Mouse (Mus musculus) heart, postnatal 25 days (tissue): ENCODE results near the gene Patj. TPM values are rescaled to one million over a fixed set of nuclear protein-coding genes. Genes with fewer than 3 reads are reported as not detected.

ENCODE experiments used
- DNase-seq: peaks from one replicate; pipeline ENCODE4 v3.0.0; 2022; ENCODE audit warnings: low spot score
- intact Hi-C: fragments of 180-260 bp; cut with DNase I; formaldehyde crosslinking; loops from one replicate; pipeline ENCODE4 v1.15.1; 2025
- microRNA-seq: library from miRNA; unstranded; fragments of <30 nt; microRNA quantifications from one replicate; pipeline ENCODE4 v1.2.0, GENCODE M21; 2022
- total RNA-seq, 2 experiments: library from RNA; stranded (reverse); gene quantifications; 2 replicates each; pipeline ENCODE4 v1.2.3; 2021

Patj gene
- total RNA-seq, 2 experiments from 2014 or later: 14.8 to 15.1 TPM

GRCm38 (mm10) chr4:98754456-98754855 is 358.9 kb downstream of the Patj start:
- DNase-seq: no peak

GRCm38 (mm10) chr4:98756141-98756540 is 360.6 kb downstream of the Patj start:
- intact Hi-C loops: no loop called here
- DNase-seq: no peak

More at GRCm38 (mm10) chr4:98754456-98754855, 358.9 kb downstream of the Patj start:
- intact Hi-C loops: no loop called here

DNA sequence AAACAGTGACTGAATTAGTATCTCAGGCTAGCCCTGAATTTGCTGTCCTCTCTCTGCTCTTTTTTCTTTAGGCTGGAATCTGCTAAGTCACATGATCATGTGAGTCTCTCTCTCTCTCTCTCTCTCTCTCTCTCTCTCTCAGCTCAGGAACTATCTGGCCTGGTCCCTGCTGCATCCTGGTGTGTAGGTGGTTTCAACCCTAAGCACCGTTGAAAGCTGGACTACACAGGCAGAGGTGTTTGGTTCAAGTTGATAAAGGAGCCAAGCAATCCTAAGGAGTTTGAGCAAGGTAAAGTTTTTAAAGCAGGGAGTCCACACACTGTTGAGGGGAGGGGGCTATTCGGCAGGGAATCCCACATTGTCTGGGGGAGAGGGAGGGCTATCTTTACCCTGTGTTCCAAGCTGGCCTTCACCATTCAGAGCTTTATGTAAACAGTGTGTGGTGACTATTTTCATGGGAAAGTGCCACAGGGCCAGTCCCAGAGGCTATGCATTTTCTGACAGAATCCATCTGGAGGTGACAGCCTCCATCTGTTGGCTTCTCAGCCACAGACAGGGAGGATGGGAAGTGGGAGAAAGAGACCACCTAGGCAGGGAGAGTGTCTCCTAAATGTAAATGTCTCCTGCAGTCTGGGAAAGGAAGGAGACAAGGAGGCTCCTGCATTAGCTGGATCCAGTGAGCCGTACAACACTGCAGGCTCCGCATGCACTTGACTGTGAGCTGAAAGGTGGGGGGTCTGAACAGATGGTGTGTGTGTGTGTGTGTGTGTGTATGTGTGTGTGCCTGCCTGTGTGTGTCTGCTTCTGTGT is 362.6 kb downstream of the Patj start:
- DNase-seq: no peak
- intact Hi-C loops: no loop called here

- DNase-seq: no peak
- intact Hi-C loops: no loop called here
Measured at GRCm38 (mm10) chr4:98758872-98759518, 363.4 kb downstream of the Patj start.

DNA sequence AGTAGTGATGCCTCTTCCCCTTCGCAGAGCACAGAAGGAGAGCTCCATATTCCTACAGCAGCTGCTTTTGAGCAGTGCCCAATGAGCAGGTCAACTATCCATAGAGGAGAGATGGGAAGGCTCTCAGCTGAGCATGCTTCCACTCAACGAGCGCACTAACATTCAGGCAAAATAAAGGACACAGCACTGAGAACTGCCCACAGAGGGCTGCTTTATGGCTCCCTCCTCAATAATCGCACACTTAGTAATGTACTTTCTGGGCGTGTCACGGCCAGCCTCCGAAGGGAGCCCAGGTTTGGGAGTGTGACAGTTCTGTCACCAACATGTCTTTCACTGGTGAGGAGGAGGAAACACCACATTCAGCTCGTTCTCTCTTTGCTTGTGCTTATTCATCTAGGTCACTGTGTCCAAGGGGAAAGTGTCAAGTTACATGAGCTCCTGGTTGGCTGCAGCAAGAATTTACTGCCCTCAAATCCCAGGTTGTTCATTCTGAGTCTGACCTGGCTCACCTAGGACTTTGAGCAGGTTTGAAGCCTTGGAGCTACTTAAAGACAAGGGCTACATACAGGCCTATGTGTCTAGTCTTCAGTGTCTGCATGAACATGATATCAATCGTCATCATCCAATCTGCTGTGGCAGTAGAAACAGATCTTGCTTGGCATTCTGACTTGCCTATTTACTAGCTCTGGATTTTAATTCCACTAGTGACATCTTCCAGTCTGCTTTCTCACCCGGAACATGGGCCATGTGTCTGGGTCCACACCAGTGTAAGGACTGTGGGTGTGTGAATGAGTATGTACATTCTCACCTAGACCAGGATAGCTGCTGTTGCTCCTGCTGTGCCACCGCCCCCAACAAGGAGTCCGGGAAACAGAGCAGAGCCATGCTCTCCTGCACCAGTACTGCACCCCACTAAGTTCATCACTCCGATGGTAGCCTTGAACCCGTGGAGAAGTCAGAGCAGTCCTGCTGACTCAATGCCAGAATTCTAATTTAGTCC is 371.8 kb downstream of the Patj start:
- intact Hi-C loops: no loop called here

More for the DNA sequence above, 371.8 kb downstream of the Patj start:
- DNase-seq: no peak

Small RNA genes lying within 50 kb of the gene (microRNA-seq; reads per million reads assigned to microRNA genes)
- gene Gm22625 (not detected), gene Gm26154 (not detected)

Other genes with a start within 250 kb of the Patj start
- gene Tm2d1, start 12.5 kb upstream of the Patj start, total RNA-seq: 10 to 100 TPM; 42.8 to 46.3 TPM